Mouse (Mus musculus): Measurements from ENCODE around the gene Plxnb2.

DNA sequence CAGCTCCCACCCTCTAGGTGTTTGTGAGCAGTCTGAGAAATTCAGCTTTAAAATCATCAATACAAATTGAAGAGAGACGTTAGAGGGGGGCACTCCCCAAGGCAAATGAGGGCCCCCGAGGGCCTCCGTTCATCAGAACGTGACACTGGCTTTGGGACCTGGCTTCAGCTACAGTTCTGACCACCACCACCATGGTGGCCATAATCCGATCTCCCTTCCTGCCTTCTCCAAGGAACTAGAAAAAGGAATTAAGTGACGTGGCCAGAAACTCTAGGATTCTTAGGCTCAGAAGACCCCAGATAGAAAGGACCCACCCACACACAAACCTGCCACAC lies 991 bp downstream of the Plxnb2 start:
- TF ChIP-seq SMC3 (IDR thresholded peaks at IDR 0.05; ENCODE audit: low read depth, low read length) (no peak), CTCF (IDR thresholded peaks at IDR 0.05 in 2 of 3, conservative IDR thresholded peaks at IDR 0.05 in 1 of 3; ENCODE audit: control insufficient read depth in 1 of 3, insufficient read depth in 1 of 3, low read depth in 2 of 3, low read length in 3 of 3, poor library complexity in 1 of 3, severe bottlenecking in 1 of 3) (no peak), GATA1 (IDR thresholded peaks at IDR 0.05; ENCODE audit: low read depth, low read length) (no peak), KAT2A (conservative IDR thresholded peaks at IDR 0.05; ENCODE audit: low read depth, low read length) (no peak), HCFC1 (IDR thresholded peaks at IDR 0.05; ENCODE audit: low read depth, low read length) (no peak), EP300 (IDR thresholded peaks at IDR 0.05; ENCODE audit: low read depth in 1 of 2, low read length in 2 of 2) (no peak), UBTF (IDR thresholded peaks at IDR 0.05; ENCODE audit: borderline replicate concordance, insufficient read depth, low read depth, low read length) (no peak), POLR2A (IDR thresholded peaks at IDR 0.05; ENCODE audit: control insufficient read depth in 1 of 2, insufficient read depth in 1 of 2, low read depth in 1 of 2, low read length in 2 of 2, poor library complexity in 1 of 2) (no peak), ETS1 (IDR thresholded peaks at IDR 0.05; ENCODE audit: low read depth, low read length) (no peak)

Data from MEL (cell line).